8 mouse cellular contexts compared by ENCODE assay signal in the genomic region with DNA sequence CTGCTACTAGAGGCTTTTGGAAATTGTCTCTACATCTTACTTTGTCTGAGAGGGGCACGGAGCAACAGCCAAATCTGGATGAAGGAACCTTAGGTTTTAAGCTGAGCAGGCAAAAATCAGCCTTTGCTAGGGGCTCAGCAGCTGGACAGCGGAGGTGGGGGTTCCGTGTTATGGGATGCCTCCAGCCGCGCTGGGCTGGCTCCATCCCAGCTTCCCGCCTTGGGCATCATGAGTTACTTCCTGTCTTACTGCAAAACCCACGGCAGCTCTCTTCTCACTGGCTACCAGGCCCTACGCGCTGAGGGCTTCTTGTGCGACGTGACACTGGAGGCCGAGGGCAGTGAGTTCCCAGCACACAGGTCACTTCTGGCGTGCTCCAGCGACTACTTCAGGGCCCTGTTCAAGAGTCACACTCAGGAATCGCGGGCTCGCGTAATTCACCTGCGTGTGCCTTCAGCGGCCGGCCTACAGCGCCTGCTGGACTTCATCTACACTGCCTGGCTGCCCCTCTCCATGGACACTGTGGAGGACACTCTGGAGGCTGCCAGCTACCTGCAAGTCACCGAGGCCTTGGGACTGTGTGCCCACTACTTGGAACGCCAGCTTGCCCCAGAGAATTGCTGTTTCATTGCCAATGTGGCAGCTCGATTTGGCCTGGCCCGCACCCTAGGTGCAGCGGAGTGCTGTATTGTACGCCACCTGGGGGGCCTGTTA. TPM values are rescaled to one million over a fixed set of nuclear protein-coding genes. Genes with fewer than 3 reads are reported as not detected.
DNase-seq lines count a peak whose midpoint lies in the region; ATAC-seq lines count a peak whose summit lies in the region.

A gene (plus strand): TSS at position 229 of the 714 bp plus-strand sequence.

- WGBS in forebrain, embryonic 11.5 days, result 35% methylated on average over 28 of the region's 28 CpGs
- WGBS in hindbrain, embryonic 15.5 days, result 38% methylated on average over 28 of the region's 28 CpGs
- WGBS in midbrain, embryonic 16.5 days, result 40% methylated on average over 28 of the region's 28 CpGs

- ATAC-seq in cerebellum, adult (ENCODE audit: insufficient number of reproducible peaks, low FRiP score, low TSS enrichment), result peak; percentile 61
- ATAC-seq in forebrain, embryonic 11.5 days (replicated peaks; ENCODE audit: low FRiP score), result no peak; the same call in 1 of the 2 replicates
- peak; percentile 38; the same call in 1 of the 2 replicates for ATAC-seq in hindbrain, embryonic 15.5 days (ENCODE audit: low FRiP score, low read depth)
- ATAC-seq in midbrain, embryonic 16.5 days, result peak; percentile 61

- no peak within 1 kb of the TSS; the same call in 1 of the 2 replicates for H3K4me3 ChIP-seq in forebrain, embryonic 11.5 days (ENCODE audit: low read depth, low read length)
- H3K4me3 ChIP-seq in hindbrain, embryonic 15.5 days, result peak within 1 kb of the TSS; percentile 25
- peak within 1 kb of the TSS; percentile 14; the same call in 1 of the 2 replicates for H3K4me3 ChIP-seq in midbrain, embryonic 16.5 days (ENCODE audit: low read depth, low read length)

- no peak for DNase-seq in cerebellum, adult 9-10 months
- peak; percentile 64 for DNase-seq in R1 (ENCODE audit: low read depth, low spot score)
- DNase-seq in forebrain, embryonic 11.5 days (ENCODE audit: low spot score), result peak; percentile 52
- DNase-seq in ovary, postnatal 14 days (ENCODE audit: low spot score), result no peak
- no peak for DNase-seq in urinary bladder, adult 2 months (ENCODE audit: low spot score)

- peaks cover 5% of the 10 kb centered on the region; the same call in 1 of the 2 replicates for H3K27me3 ChIP-seq in forebrain, embryonic 11.5 days (ENCODE audit: control insufficient read depth, insufficient read depth, low read length)
- H3K27me3 ChIP-seq in hindbrain, embryonic 15.5 days, result no peaks in the 10 kb centered on the region
- H3K27me3 ChIP-seq in midbrain, embryonic 16.5 days (ENCODE audit: control insufficient read depth, insufficient read depth, low read depth, low read length), result no peaks in the 10 kb centered on the region

- H3K27ac ChIP-seq in forebrain, embryonic 11.5 days (ENCODE audit: low read depth, low read length), result no peak within 1 kb of the TSS
- no peak within 1 kb of the TSS for H3K27ac ChIP-seq in hindbrain, embryonic 15.5 days (replicated peaks)
- H3K27ac ChIP-seq in midbrain, embryonic 16.5 days (ENCODE audit: low read length), result no peak within 1 kb of the TSS

- peak within 1 kb of the TSS; percentile 42 for H3K4me2 ChIP-seq in forebrain, embryonic 11.5 days (ENCODE audit: low read depth, low read length, severe bottlenecking)
- H3K4me2 ChIP-seq in hindbrain, embryonic 15.5 days, result peak within 1 kb of the TSS; percentile 56
- peak within 1 kb of the TSS; percentile 45 for H3K4me2 ChIP-seq in midbrain, embryonic 16.5 days (ENCODE audit: low read length)

- no peak within 1 kb of the TSS for H3K9ac ChIP-seq in forebrain, embryonic 11.5 days (ENCODE audit: low read length)
- H3K9ac ChIP-seq in hindbrain, embryonic 15.5 days, result 0 out of 2 replicates have a peak within 1 kb of the TSS, but pooled peaks have one; percentile 10
- 0 out of 2 replicates have a peak within 1 kb of the TSS, but pooled peaks have one; percentile 44 for H3K9ac ChIP-seq in midbrain, embryonic 16.5 days (ENCODE audit: low read depth, low read length)

- no peaks in the 10 kb centered on the region for H3K4me1 ChIP-seq in forebrain, embryonic 11.5 days (replicated peaks; ENCODE audit: control insufficient read depth, insufficient read depth, low read length)
- H3K4me1 ChIP-seq in hindbrain, embryonic 15.5 days (replicated peaks), result peaks cover 5% of the 10 kb centered on the region; the same call in 1 of the 2 replicates
- H3K4me1 ChIP-seq in midbrain, embryonic 16.5 days (ENCODE audit: control insufficient read depth, insufficient read depth, low read length), result no peaks in the 10 kb centered on the region

- no peaks in the 10 kb centered on the region for H3K9me3 ChIP-seq in forebrain, embryonic 11.5 days (ENCODE audit: control insufficient read depth, low read length)
- no peaks in the 10 kb centered on the region for H3K9me3 ChIP-seq in hindbrain, embryonic 15.5 days
- H3K9me3 ChIP-seq in midbrain, embryonic 16.5 days (replicated peaks; ENCODE audit: control insufficient read depth, low read length, poor library complexity, severe bottlenecking), result no peaks in the 10 kb centered on the region

- no peaks in the 10 kb centered on the region for H3K36me3 ChIP-seq in forebrain, embryonic 11.5 days (ENCODE audit: control insufficient read depth, insufficient read depth, low read length)
- H3K36me3 ChIP-seq in hindbrain, embryonic 15.5 days, result no peaks in the 10 kb centered on the region
- H3K36me3 ChIP-seq in midbrain, embryonic 16.5 days (ENCODE audit: control insufficient read depth, insufficient read depth, low read length), result no peaks in the 10 kb centered on the region

RNA-seq across cellular contexts. Expression of the gene that starts here (rescaled TPM):
- polyA plus RNA-seq in forebrain, embryonic 11.5 days (2014; fragmentation: Nextera tagmentation; extraction: Ambion mirVana), result 1.0 and 1.2 TPM in 2 replicates
- polyA plus RNA-seq in hindbrain, embryonic 15.5 days (2015; fragmentation: Nextera tagmentation; extraction: Ambion mirVana), result 2.1 and 2.4 TPM in 2 replicates
- 2.0 and 2.5 TPM in 2 replicates for polyA plus RNA-seq in midbrain, embryonic 16.5 days (2015; fragmentation: Nextera tagmentation; extraction: Ambion mirVana)
- 0.04 TPM in 1 of 2 replicates, not detected in the other for polyA plus RNA-seq in urinary bladder, adult 2 months (2012; rRNA removed)

Comparison
In these comparisons a context has a peak if more than half of its experiments do, and no peak if none do; other contexts are left out.
1. DNase-seq: peak in R1 (single experiment) and forebrain, embryonic 11.5 days (single experiment); none in cerebellum, adult 9-10 months (single experiment), ovary, postnatal 14 days (single experiment) and urinary bladder, adult 2 months (single experiment).
2. Peak in every context shown above with its lines, with median percentiles within 50 percentile points of each other: H3K4me2 ChIP-seq.